Mouse (Mus musculus) olfactory bulb, adult 2 months (tissue): ENCODE results near the gene Iyd.

Experiments used
- CTCF ChIP-seq: fragments of 200-500 bp; IDR thresholded peaks from 2 replicates; pipeline ENCODE4 v1.5.1; 2012; ENCODE audit warnings: low read depth, mild to moderate bottlenecking, low read length, moderate library complexity; ENCODE audit not compliant: insufficient read depth
- POLR2A ChIP-seq: fragments of 200-500 bp; IDR thresholded peaks from 2 replicates; pipeline ENCODE4 v1.6.1; 2012; ENCODE audit warnings: mild to moderate bottlenecking, low read depth, low read length, moderate library complexity; ENCODE audit not compliant: insufficient read depth

DNA sequence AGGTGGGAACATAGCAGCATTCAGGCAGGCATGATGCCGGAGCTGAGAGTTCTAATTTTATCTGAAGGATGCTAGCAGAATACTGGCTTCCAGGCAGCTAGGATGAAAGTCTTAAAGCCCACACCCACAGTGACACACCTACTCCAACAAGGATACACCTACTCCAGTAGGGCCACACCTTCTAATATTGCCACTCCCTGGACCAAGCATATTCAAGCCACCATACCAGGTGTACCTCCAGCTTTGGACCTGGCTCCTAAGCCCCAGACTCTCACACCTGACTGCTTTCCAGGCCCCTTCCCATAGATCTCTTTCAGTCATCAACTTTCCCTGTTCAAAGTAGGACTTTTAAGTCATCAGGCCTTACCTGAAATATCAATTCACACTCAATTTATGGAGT is 19.1 kb downstream of the Iyd start:
- no peak for TF ChIP-seq POLR2A
- no peak for TF ChIP-seq CTCF
